Mouse (Mus musculus) splenic B cell, adult 2 months (primary cell): ENCODE results near the gene Slc25a12.

ENCODE experiments used
- DNase-seq: peaks from one replicate; pipeline ENCODE4 v3.0.0-alpha.2; 2011; ENCODE audit warnings: low read depth, low spot score
- H3K27me3 ChIP-seq: 2 replicates; pipeline ENCODE4 v1.6.1; 2012; ENCODE audit warnings: mild to moderate bottlenecking, low read length, moderate library complexity, mixed read lengths; ENCODE audit not compliant: control insufficient read depth, poor library complexity, insufficient read depth, severe bottlenecking
- H3K36me3 ChIP-seq: 2 replicates; pipeline ENCODE4 v1.6.1; 2012; ENCODE audit warnings: mild to moderate bottlenecking, low read length, moderate library complexity, mixed read lengths; ENCODE audit not compliant: control insufficient read depth, poor library complexity, insufficient read depth, severe bottlenecking

Gene Slc25a12

GRCm38 (mm10) chr2:71270085-71270484 lies 97.5 kb downstream of the Slc25a12 start:
- peaks cover 4% of the 10 kb centered on the region; the same call in 1 of the 2 replicates for H3K36me3 ChIP-seq
- DNase-seq: no peak
- H3K27me3 ChIP-seq: no peaks in the 10 kb centered on the region

DNA sequence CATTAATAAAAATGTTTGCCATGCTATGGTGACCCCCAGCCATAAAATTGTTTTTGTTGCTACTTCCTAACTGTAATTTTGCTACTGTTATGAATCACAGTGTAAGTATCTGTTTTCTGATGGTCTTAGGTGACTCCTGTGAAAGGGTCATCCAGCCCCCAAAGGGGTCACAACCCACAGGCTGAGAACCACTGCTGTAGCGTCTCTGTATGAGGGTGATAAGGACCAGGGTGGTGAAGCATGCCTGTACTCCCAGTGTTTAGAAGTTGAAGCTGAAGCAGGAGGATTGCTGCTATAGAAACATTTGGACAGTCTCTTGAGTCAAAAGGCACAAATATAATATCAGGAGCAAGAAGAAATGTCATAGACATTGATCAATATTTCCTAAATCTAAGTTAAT lies 98.2 kb downstream of the Slc25a12 start:
- 0 out of 2 replicates have a peak, but pooled peaks cover 4% of the 10 kb centered on the region for H3K36me3 ChIP-seq
- no peak for DNase-seq
- H3K27me3 ChIP-seq: no peaks in the 10 kb centered on the region

GRCm38 (mm10) chr2:71268691-71269090 lies 98.9 kb downstream of the Slc25a12 start:
- DNase-seq: no peak
- no peaks in the 10 kb centered on the region for H3K27me3 ChIP-seq
- H3K36me3 ChIP-seq: 0 out of 2 replicates have a peak, but pooled peaks cover 4% of the 10 kb centered on the region

- Histone ChIP-seq H3K36me3 (0 out of 2 replicates have a peak, but pooled peaks cover 9% of the 10 kb centered on the region), H3K27me3 (no peaks in the 10 kb centered on the region)
Observed at GRCm38 (mm10) chr2:71264585-71264984, 103.0 kb downstream of the Slc25a12 start.

GRCm38 (mm10) chr2:71256581-71256980 lies 111.0 kb downstream of the Slc25a12 start:
- Histone ChIP-seq H3K27me3 (no peaks in the 10 kb centered on the region; the same call in 1 of the 2 replicates), H3K36me3 (peaks cover 12% of the 10 kb centered on the region)
- no peak for DNase-seq

More at GRCm38 (mm10) chr2:71264585-71264984, 103.0 kb downstream of the Slc25a12 start:
- DNase-seq: no peak

GRCm38 (mm10) chr2:71254836-71255235 lies 112.7 kb downstream of the Slc25a12 start:
- Histone ChIP-seq H3K36me3 (peaks cover 13% of the 10 kb centered on the region), H3K27me3 (no peaks in the 10 kb centered on the region; the same call in 1 of the 2 replicates)
- DNase-seq: no peak

GRCm38 (mm10) chr2:71250841-71251240 lies 116.7 kb downstream of the Slc25a12 start:
- peaks cover 6% of the 10 kb centered on the region for H3K36me3 ChIP-seq
- DNase-seq: peak; percentile 19

DNA sequence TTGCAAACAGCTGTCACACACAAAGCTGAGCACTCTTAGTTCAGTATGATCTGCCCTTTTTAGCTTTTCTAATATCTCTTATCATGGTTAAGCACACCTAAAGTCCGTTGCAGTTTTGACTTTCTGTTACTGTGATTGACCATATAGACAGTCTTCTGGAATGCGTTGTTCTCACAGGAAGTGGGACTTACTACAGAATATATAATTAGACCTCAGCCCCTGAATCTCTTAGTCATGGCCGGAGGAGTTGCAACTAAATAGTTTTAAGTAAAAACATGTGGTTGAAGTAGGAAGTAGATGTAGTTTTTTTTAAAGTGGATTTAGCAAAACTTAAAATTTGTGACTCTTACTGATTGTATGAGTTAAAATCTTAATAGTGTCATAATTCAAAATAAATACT lies 119.5 kb downstream of the Slc25a12 start:
- Histone ChIP-seq H3K36me3 (peaks cover 6% of the 10 kb centered on the region), H3K27me3 (no peaks in the 10 kb centered on the region)
- DNase-seq: no peak

More at GRCm38 (mm10) chr2:71250841-71251240, 116.7 kb downstream of the Slc25a12 start:
- no peaks in the 10 kb centered on the region; the same call in 1 of the 2 replicates for H3K27me3 ChIP-seq

DNA sequence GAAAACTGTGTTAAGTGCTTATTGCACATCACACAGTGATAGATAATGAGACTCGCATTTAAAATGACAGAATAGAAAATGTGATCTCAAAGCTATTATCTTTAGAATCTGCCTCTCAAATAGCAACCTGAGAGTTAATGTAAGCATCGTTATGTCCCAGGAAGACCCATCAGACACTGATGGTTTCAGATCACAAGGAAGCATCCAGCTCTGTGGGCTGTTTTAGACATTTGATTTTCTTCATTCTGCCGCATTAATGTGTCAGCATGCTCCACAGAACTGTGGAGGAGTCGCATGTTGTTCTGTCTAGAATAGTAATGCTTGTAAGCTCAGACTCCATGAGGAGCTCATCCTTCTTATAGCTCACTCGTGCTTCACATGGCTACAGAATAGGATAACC lies 121.5 kb downstream of the Slc25a12 start:
- H3K36me3 ChIP-seq: peaks cover 3% of the 10 kb centered on the region
- H3K27me3 ChIP-seq: no peaks in the 10 kb centered on the region
- DNase-seq: no peak

DNA sequence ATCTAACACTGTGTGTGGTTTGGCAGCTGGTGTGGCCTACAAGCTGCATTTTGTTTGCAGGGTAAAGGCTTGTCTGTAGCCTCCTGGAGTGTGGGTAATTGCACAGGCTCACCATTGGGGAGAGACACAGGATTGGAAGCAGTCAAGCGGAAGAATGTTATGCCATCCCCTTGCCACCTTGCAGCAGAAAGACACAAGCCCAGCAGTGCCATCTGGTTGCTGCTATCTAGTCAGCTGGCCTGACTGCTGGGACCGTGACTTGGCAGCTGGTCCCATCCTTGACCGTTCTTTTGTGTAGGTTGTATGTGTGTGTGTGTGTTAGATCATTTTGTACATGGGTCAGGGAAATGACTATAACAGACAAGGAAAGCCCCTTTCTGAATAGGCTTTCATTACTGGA lies 122.1 kb downstream of the Slc25a12 start:
- H3K27me3 ChIP-seq: no peaks in the 10 kb centered on the region
- H3K36me3 ChIP-seq: no peaks in the 10 kb centered on the region; the same call in 1 of the 2 replicates
- no peak for DNase-seq

GRCm38 (mm10) chr2:71244807-71245206 lies 122.7 kb downstream of the Slc25a12 start:
- Histone ChIP-seq H3K27me3 (no peaks in the 10 kb centered on the region), H3K36me3 (no peaks in the 10 kb centered on the region; the same call in 1 of the 2 replicates)
- no peak for DNase-seq

DNA sequence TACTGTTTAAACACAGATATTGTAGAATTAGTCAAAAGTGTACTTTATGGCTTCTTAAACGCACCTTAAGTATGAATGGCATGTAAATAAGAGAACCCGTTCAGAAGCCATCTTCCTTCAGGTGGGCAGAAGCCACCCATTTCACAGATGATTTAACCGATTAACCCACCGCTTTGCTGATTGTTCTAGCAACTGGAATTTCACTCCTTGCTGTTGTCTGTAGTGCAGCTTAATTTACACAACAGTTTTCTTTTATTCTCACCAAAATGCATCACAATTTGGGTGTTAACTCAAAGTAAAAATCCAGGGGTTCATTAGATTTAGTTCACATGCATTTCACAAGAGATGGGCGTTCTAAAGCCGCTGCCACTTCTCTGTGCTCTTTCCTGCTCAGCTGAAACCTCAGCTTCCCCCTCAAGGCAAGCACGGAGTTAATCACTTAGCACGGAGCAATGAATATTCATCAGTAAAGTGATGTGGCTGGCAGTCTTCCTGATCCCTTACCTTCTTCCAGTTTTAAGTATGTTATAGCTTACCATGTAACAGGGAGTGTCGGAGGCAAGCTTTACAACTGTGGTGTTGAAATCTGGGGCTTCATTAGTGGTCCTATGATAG lies 124.4 kb downstream of the Slc25a12 start:
- Histone ChIP-seq H3K27me3 (no peaks in the 10 kb centered on the region), H3K36me3 (no peaks in the 10 kb centered on the region; the same call in 1 of the 2 replicates)
- no peak for DNase-seq

- Histone ChIP-seq H3K27me3 (no peaks in the 10 kb centered on the region), H3K36me3 (peaks cover 2% of the 10 kb centered on the region; the same call in 1 of the 2 replicates)
- DNase-seq: no peak
Observed at GRCm38 (mm10) chr2:71242180-71242579, 125.4 kb downstream of the Slc25a12 start.

DNA sequence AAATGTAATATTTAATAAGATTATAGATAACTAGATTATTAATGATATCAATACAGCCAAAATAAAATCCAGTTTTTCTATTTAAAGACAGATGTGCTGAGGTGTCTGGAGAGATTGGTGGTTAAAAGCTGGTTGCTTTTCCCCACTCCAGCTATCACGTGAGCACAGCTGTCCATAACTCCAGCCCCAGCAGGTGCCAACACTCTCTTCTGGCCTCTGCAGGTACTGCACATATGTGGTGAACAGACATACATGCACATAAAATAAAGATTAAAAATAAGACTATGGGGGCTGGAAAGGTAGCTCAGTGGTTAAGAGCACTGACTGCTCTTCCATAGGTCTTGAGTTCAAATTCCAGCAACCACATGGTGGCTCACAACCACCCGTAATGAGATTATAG lies 126.0 kb downstream of the Slc25a12 start:
- Histone ChIP-seq H3K27me3 (no peaks in the 10 kb centered on the region), H3K36me3 (peaks cover 2% of the 10 kb centered on the region; the same call in 1 of the 2 replicates)
- DNase-seq: no peak

GRCm38 (mm10) chr2:71236009-71236408 lies 131.5 kb downstream of the Slc25a12 start:
- no peaks in the 10 kb centered on the region for H3K27me3 ChIP-seq
- peaks cover 2% of the 10 kb centered on the region; the same call in 1 of the 2 replicates for H3K36me3 ChIP-seq
- DNase-seq: no peak
